Mouse (Mus musculus) adrenal gland, postnatal 14 days (tissue): ENCODE results near the gene Arid3c. TPM values are rescaled to one million over a fixed set of nuclear protein-coding genes. Genes with fewer than 3 reads are reported as not detected.
A peak's percentile ranks its signal among the peaks of the same experiment; 100 is the strongest.

ENCODE experiments used
- DNase-seq: peaks from one replicate; pipeline ENCODE4 v3.0.0; 2021; ENCODE audit warnings: mixed read lengths
- total RNA-seq: library from RNA; stranded (reverse); gene quantifications from 2 replicates; pipeline ENCODE4 v1.2.3, GENCODE M21; 2021

The Arid3c gene
- total RNA-seq, 1 experiment from 2014 or later = not detected

DNA sequence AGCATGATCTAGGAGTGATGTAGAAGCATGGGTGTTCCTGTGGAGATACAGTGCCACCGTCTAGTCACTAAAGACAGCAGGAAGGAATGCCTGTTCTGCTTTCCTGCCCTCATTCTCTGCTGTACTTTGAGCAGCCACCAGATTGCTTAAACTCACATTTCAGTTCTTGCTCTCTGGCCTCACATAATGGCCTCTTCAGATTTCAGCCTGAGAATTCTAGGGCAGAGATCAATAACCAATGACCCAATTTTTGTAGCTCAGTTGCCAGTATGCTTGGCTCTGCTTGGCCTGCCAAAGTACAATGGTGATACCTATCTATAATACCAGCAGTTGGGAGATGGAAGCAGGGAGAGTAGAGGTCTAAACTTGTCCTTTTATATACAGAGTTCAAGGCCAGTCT is 14.1 kb upstream of the Arid3c start:
- DNase-seq = no peak

DNA sequence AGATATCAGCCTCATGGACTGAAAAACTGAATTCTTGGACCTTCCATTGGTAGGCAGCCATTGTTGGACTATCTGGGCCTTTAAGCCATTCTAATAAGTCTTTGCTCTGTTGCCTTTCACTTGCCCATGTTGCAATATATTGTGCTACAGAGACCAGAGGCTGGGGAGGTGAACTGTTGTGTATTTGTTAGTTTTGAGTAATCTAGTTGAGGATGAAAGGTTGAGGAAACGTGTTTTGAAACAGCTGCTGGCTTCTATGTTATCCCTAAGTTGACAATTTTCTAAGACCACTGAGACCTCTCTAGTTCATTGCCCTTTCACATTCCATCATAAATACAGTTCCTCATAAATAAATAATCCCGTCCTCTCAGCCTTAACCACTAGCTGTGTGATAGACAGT is 13.2 kb upstream of the Arid3c start:
- no peak for DNase-seq

DNA sequence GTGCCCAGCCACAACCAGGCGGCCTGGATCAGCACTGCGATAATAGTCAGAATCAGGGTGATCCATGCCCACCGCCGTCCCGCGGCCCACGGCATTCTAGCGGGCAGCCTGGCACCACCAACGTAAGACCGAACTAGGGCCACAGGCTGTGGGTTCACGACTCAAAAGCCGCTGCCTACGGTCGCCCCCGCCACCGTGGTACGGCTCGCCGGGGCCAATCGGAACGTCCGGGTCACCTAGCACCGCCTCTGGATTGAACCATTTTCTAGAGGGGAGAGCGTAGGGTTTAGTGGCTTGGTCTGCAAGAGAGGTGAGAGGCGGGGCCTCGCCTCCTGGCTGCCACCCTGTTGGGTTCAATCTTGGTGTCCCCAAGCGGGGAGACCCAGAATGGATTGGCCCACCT is 10.2 kb upstream of the Arid3c start:
- DNase-seq = peak; percentile 95

DNA sequence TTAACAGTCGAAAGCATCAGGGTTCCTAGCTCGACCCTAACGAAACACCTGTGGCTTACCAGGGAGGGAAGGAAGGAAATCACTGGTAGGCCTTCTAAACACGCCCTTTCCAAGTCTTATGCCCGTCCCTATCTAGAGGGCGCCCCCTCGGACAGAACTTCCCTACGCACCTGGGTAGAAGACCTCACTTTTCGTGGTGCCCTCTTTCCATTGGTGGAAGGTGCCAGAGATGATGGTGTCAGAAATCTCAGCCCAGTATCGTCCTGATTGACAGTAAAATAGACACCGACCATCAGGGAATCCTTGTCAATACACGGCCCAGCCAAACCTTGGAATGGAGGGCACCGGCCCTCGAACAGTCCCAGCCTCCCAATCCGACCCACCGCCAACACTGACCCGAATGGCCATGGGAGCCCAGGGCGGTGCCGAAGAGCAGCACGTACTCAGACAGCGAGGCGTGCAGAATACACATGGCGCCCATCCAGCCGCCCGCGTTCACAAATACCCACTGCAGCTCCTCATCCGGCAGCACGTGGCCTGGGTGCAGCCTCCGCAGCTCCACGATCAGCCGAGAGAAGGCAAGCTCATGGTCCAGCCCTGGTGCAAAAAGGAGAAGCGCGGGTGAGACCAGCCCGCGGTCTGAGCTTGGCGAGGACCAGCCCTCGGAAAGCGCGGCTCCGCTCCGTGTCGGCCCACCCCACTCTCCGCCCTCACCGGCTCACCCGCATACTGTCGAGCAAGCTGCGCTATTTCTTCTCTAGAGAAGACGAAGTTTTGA is 9.6 kb upstream of the Arid3c start:
- DNase-seq = peak; percentile 77

DNA sequence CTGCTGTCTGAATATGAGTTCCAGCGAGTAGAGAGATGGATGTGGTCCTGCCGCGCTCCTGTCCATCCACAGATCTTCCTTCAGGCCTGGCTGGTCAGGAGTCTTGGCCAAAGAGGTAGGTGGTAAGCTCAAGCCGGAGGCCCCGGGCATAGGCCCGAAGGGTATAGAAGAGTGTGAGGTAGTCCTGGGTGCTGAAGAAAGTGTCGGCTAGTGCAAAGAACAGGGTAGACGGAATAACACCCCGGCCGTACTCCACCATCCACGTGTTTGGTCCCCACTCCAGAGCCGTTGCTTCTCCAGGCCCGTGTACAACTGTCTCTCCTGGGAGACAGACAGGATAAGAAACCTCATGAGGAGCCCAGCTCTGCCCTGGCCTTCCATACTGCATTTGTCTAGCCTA is 8.3 kb upstream of the Arid3c start:
- DNase-seq = no peak

DNA sequence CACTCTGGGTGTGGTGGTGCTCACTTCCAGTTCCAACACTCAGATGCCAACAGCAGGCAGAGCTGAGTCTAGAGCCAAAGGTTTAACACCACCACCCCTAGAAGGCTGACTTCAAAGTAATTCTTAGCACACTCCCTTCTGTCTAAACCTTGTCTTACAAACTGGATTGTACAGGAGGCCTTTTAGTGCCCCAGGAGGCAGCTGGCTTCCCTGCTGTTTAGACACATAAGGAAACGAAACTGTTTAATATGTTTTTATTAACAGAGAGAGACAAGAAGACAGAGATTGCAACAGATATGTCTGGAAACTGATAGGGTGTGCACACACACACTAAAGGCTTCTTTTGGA is 7.3 kb upstream of the Arid3c start:
- no peak for DNase-seq

DNA sequence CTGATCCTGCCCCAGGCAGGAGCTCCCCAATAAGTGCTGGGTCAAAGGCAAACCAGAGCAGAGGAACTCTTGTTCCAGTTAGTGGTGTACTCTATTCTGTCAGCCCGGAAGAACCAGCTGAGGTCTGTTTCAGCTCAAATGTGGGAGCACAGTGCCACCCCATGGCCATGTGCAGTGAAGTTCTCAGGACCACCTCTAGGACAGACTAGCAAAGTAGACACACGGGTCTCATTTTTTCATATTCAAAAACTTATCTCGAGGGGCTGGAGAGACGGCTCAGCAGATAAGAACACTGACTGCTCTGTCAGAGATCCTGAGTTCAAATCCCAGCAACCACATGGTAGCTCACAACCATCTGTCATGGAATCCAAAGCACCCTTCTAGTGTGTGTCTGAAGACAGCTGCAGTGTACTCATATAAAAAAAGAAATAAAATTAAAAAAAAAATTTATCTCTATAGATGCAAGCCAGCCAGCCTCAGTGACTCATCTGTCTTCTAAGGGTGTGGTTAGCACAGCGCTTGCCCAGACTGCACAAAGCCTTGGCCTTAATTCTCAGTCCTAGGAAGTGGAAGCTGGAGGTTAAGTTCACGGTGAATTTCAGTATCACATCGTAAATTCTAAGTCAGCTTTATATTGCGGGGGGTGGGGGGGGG is 6.8 kb upstream of the Arid3c start:
- peak; percentile 83 for DNase-seq

DNA sequence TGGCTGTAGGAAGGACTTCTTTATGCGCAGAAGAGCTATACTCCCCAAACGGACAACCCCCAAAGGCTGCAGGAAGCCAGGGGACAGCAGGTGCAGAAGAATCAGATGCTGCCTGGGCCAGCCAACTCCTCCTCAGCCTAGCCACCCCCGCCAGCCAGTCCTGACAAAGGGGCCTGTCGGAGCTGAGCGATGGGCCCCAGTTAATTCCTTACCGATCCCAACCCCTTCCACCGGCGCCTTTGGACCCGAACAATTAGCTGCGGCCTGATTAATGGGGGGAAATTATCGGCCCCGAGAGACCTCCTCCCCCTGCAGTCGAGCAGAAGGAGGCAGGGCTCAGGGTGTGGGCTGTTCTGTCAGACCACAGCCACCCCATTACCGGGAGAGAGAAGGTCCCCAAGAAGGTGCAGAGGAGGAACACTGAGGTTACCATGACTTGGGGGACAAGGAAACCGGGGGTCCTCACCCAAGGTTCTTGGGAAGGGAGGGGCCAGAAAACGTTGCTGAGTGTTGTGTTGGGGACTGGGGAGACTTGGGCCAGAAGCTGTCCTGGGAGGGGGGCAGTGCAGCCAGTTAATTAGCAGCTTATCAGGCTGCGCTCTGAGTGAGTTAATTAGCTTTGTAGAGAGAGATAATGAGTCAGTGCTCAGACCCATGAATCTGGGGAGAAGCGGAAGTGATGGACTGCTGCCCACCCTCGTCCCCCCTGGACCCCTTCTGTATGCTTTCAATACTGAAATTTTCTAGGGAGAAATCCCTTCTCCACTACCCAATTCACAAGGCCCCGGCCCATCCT is 3.9 kb downstream of the Arid3c start:
- DNase-seq = no peak

DNA sequence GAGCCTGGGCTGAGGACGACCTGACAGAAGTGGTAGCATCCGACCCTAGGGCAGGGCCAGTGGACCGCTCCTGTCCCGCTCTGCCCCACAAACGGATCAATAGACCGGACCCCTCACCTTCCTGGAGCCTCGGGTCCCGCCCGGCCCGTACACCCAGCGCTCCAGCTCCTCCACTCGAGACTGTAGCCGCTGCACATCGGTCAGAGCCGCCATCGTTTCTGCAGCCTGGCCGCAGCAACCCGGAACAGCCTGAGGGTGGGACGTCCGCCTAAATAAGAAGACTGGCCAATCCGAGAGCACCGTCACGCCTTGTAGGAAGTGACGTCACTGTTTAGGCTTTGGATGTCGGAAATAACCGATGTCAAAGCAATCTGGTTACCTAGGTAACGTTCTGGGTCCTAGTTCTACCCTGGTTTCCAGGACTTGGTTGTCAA is 8.0 kb downstream of the Arid3c start, which contains the start of gene Dctn3:
TSS of gene Dctn3 (minus strand) at position 253 of the 434 bp plus-strand sequence.
- peak; percentile 93 for DNase-seq

DNA sequence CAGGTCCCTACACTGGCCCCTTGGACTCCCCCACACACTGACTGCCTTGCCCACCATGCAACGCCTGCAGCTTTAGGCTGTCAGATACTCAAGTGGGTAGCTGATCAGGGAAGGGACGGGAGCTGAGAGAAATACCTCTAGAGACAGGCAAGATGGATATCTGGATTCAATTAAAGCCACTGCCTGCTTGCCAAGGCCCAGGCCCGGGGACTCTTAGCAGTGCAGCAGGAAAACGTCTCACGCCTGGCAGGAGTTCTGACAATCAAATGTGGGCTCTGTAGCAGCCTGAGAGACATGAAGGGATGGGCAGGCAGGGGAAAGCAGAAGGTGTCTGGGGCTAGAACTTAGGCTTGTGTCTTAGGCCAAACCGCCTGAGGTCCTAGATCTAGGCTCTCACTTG is 14.1 kb downstream of the Arid3c start:
- DNase-seq = no peak

DNA sequence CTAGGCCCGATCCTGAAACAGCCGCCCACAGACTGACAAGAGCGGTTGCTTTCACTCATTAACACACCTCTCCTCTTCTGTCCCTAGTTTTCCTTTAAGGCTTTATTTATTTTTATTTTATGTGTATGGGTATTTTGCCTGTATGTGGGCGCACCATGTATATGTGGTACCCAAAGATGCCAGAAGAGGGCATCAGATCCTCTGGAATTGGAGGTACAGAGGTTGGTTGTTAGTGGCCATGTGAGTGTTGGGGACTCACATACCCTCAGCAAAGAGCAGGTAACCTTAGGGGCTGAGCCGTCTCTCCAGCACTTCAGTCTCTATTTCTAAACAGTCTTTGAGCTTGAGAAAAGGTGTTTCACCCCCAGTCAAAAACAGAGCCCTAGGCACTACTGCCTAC is 15.3 kb downstream of the Arid3c start:
- peak; percentile 57 for DNase-seq

DNA sequence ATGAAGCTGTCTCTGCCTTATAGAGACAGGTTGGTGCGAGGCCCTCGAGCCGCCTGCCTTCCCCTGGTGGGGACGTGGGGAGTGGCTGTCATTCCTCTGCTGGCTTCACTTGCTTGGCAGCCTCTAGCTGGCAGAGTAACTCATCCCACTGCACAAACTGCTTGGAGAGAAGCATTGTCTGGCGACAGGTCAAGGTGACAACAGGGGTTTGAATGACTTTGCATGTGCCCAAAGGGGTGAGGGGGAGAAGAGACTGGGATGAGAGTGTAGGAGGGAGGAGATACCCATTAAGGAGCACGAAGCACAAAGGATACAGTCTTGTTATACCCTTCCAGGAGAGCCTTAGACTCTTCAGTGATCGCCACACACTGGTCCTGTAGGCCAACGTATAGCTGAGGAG is 15.9 kb downstream of the Arid3c start:
- no peak for DNase-seq

DNA sequence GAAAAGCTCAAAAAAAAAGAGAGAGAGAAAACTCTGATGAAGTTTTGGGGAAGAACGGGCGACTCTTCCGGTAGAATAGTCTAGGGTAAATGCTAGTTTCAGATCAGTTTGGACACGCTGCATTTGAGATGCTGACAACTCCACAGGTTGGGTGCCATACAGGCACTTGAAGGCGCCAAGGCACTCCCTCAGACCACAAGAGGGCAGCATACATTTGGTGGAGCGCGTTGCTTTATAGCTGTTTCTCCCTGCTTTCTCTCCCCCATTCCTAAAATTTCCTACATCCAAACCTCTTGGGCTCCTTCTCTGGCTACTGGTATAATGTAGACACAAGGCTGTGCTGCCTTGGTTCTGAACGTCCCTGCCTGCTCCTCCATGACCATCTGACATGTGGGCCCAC is 16.7 kb downstream of the Arid3c start:
- DNase-seq = peak; percentile 80

DNA sequence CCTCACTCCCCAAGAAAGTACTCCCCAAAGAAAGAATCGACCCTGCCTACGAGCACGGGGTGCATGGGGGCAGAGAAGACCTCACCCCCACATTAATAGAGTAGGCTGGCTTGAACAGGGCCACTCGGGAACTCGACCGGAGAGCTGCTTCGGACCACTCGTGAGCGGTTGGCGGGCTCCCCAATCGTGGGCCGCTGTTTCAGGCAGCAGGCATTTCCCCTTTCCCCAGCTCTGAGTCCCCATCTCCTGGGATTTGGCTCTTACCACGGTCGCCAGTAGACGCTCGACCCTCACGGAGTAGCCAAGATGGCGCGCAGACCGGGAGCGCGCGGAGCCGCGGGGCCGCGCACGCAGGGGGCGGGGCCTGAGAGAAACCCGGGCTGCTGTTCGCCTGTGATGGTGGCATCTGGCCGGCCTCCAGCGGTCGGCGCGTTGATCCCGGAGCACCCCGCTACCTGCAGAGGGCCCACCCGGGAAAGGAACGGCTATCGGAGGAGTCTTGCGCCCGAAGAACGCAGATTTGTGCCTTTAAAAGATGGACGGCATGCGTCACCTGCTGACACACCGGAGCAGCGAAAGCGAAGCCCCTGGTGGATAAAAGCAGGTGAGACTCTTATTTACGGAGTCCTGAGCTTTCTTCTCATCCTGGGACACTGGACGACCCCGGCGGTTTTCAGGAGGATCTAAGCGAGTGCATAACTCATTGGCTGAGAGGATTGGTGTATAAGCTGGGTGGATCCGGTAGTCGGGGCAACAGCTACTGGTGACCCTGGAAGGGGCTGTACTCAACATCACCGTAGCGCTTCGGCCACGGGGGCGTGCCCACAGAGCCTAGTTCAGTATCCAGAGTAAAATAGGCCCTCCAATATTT is 17.5 kb downstream of the Arid3c start, which contains the start of gene Rpp25l:
TSS of gene Rpp25l (minus strand) at position 338 of the 871 bp plus-strand sequence.
- peak; percentile 91 for DNase-seq

DNA sequence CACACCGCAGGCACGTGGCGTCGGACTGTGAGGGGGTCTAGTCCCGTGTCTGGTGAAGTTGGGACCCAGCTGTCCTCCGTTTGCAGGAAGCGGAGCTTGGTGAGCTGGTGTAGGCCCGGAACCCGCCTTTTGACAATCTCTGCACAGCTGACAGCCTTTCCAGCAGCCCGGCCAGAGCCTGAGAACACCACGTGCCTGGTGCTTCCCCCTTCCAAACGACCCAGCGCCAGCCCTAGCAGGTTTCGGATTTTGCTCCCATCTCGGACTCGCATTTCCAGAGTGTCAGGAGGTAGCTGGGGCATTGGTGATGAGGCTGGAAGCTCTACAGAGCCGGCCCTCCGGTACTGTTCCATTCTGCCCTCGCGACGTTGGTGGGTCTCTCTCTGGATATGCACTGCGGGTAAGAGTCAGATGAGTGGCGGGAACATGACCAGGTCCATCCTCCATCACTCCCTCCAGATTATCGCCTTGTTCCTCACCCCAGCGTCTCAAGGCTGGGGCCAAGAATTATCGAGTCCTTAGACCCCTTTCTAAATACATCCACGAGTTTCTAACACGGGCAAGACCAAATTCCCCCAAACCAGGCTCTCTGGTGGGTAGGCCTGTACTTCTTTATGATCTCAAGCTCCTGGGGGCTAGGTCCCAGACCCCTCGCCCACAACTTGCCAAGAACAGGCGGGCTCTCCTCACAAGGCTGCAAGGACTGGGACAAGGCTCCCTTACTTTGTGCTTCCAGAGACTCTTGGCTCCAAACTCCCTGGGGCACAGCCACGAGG is 18.3 kb downstream of the Arid3c start:
- peak; percentile 34 for DNase-seq

DNA sequence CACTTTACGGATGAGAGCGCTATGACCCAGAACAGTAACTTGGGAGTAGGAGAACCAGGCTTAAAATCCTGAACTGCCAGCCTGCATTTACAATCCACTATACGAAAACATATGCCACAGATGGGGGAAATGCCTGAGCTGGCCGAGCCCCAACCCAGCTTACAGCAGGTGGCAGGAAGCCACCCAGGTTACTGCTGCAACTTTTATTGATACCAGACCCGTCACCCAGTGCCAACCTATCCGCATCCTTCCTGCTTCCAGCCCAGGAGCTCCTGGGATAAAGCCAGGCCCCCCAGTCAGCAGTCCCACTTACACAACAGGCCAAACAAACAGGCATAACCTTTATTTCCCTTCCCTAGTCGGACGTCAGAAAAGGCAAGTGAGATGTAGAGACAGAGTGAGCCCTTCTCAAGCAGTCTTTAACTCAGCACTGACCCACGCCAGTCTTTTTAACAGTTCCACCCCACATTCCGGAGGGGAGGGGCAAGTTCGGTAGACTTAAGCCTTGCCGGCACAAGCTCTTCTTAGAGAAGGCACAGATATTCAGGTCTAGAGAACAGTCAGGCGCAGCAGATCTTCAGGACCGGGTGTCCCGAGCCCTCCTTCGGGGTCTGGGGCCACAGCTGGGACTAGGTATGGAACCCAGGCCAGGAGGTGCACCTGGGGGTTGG is 19.1 kb downstream of the Arid3c start:
- DNase-seq = no peak

DNA sequence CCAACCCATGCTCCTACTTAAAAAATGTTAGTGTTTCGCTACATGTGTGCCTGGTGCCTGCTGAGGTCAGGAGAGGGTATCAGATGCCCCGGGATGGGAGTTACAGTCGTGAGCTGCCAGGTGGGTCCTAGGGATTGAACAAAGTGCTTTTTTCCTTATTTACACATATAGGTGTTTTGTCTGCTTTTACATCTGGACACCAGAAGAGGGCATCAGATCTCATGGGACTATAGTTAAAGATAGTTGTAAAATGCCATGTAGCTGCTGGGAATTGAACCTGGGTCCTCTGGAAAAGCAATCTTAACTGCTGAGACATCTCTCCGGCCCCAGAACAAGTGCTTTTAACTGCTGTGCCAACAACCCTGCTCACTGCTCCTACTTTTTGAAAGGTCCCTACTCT is 20.7 kb downstream of the Arid3c start:
- no peak for DNase-seq

DNA sequence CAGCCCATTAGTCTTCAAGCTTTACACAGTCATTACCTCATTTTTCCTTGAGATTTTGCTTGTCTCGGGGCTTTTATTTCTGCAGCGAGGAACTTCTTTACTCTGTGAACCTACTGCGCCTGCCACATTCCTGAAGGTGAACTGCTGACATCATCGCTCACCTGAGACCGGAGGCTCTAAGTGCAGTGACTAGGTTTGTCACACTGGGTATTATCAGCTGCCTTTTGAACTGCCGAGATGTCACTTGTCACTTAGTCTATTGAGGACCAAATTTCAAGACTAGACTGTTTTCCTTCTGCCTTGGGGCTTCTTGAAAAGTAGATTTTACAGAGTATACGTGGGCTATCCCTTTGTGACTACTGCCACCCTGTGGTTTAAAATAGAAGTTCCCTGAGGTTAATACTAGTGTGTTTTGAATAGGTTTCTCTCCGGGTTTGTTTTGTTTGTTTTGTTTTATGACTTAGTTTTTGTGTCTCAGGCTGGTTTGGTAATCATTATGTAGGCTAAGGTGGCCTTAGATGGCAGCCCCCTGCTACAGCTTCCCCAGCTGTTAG is 22.7 kb downstream of the Arid3c start:
- DNase-seq = peak; percentile 48

DNA sequence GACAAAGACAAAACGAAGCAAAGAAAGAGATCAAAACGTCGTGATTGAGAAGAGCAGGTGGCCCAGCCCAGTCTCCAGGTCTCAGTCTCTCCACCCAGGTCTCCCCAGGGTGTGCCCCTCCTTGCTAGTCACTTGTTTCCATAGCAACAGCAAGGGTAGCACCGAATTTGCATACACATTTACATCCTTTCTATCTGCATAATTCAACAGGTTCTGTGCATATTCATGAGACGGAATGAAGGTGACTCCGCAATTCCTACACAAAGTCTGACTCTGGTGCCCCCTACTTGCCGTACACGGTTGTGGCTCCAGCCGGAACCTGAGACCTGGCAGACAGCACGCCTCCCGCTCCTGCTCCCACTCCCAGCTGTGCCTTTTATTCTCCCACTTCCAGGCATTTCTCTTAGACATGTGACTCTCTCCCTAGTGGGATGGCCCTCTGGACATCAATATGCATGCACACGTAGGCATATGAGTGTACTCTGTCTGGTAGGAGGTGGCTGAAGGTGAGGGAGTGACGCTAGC is 23.9 kb downstream of the Arid3c start:
- DNase-seq = peak; percentile 78
